Mouse (Mus musculus) bone marrow macrophage, adult 2 months (primary cell): ENCODE results near the gene Marveld1.

Source experiments
- CTCF ChIP-seq: IDR thresholded peaks from 2 replicates; pipeline ENCODE4 v1.5.1; 2012; ENCODE audit warnings: low read depth, mild to moderate bottlenecking, low read length, moderate library complexity
- POLR2A ChIP-seq: IDR thresholded peaks from 2 replicates; pipeline ENCODE4 v1.6.1; 2012; ENCODE audit warnings: mild to moderate bottlenecking, low read depth, low read length, borderline replicate concordance

GRCm38 (mm10) chr19:42125501-42126218, 21.5 kb upstream of the Marveld1 start:
- TF ChIP-seq CTCF (no peak), POLR2A (no peak)
